Mouse (Mus musculus) heart, postnatal 0 days (tissue): ENCODE data around the gene Mpv17.

Experiments used
- CTCF ChIP-seq: IDR thresholded peaks from 2 replicates; pipeline ENCODE4 v1.5.1; 2016; ENCODE audit warnings: antibody characterized with exemption, control low read depth, low read depth
- EP300 ChIP-seq: IDR thresholded peaks from 2 replicates; pipeline ENCODE4 v1.6.1; 2016; ENCODE audit warnings: antibody characterized with exemption, low read depth

GRCm38 (mm10) chr5:31149781-31150180 lies 4.3 kb downstream of the Mpv17 start:
- TF ChIP-seq CTCF (no peak), EP300 (no peak)
